Mouse (Mus musculus): ENCODE results near the gene Brwd3. TPM values are rescaled to one million over a fixed set of nuclear protein-coding genes. Genes with fewer than 3 reads are reported as not detected.

Brwd3 gene
- polyA plus RNA-seq, 1 experiment from 2014 or later = 5.9 TPM

Other genes starting within 250 kb of the Brwd3 start
- not detected in 2 replicates for gene Gm379, start 169.5 kb downstream of the Brwd3 start, polyA plus RNA-seq (2014; fragmentation: Nextera tagmentation; extraction: Ambion mirVana)
- gene Hmgn5, start 179.0 kb upstream of the Brwd3 start, polyA plus RNA-seq (2014; fragmentation: Nextera tagmentation; extraction: Ambion mirVana) = 12.6 and 13.0 TPM in 2 replicates